In genomic region chr19:45236363-45236942, GRCm38 (mm10) we compare ENCODE assay signal across 8 mouse cellular contexts. TPM values are rescaled to one million over a fixed set of nuclear protein-coding genes. Genes with fewer than 3 reads are reported as not detected.
DNase-seq lines count a peak whose midpoint lies in the region; ATAC-seq lines count a peak whose summit lies in the region.

No protein-coding gene starts in this region.

- peak; percentile 39 for DNase-seq in adrenal gland, postnatal 10 days
- DNase-seq in adrenal gland, adult 18-20 months (ENCODE audit: low spot score in 2 of 2) = no peak
- DNase-seq in heart, embryonic 10.5 days (ENCODE audit: low spot score) = no peak
- peak; percentile 49 for DNase-seq in kidney, postnatal 14 days
- DNase-seq in midbrain, embryonic 14.5 days = peak; percentile 47
- DNase-seq in right cerebral cortex, postnatal 14 days = no peak

- ATAC-seq in common myeloid progenitor, adult 5-6 weeks (replicated peaks; ENCODE audit: low read depth, poor library complexity, severe bottlenecking) = peak; percentile 66
- no peak; the same call in 1 of the 2 replicates for ATAC-seq in midbrain, embryonic 14.5 days (ENCODE audit: low FRiP score, low TSS enrichment)
- ATAC-seq in erythroid progenitor cell, adult 5-6 weeks (replicated peaks; ENCODE audit: low FRiP score, poor library complexity, severe bottlenecking) = no peak

- peaks cover 40% of the 10 kb centered on the region for H3K4me1 ChIP-seq in heart, embryonic 10.5 days
- H3K4me1 ChIP-seq in midbrain, embryonic 14.5 days (ENCODE audit: control insufficient read depth, insufficient read depth, low read length) = 0 out of 2 replicates have a peak, but pooled peaks cover 4% of the 10 kb centered on the region

- H3K4me3 ChIP-seq in heart, embryonic 10.5 days = peak overlapping the region; percentile 58
- H3K4me3 ChIP-seq in midbrain, embryonic 14.5 days (replicated peaks; ENCODE audit: low read depth, low read length) = peak overlapping the region; percentile 14; the same call in 1 of the 2 replicates

- no peaks in the 10 kb centered on the region for H3K36me3 ChIP-seq in heart, embryonic 10.5 days
- H3K36me3 ChIP-seq in midbrain, embryonic 14.5 days (ENCODE audit: control insufficient read depth, insufficient read depth, low read length) = no peaks in the 10 kb centered on the region

- no peak overlapping the region; the same call in 1 of the 2 replicates for H3K27ac ChIP-seq in heart, embryonic 10.5 days
- H3K27ac ChIP-seq in midbrain, embryonic 14.5 days (replicated peaks; ENCODE audit: low read depth, low read length) = no peak overlapping the region

- no peak overlapping the region for H3K9ac ChIP-seq in midbrain, embryonic 14.5 days (replicated peaks; ENCODE audit: low read length)

- H3K4me2 ChIP-seq in midbrain, embryonic 14.5 days (ENCODE audit: low read length) = peak overlapping the region; percentile 31

- no peaks in the 10 kb centered on the region for H3K9me3 ChIP-seq in heart, embryonic 10.5 days
- H3K9me3 ChIP-seq in midbrain, embryonic 14.5 days (ENCODE audit: control insufficient read depth, low read length) = no peaks in the 10 kb centered on the region

- under 1% methylated on average over 39 of the region's 39 CpGs for WGBS in heart, embryonic 10.5 days
- under 1% methylated on average over 39 of the region's 39 CpGs for WGBS in midbrain, embryonic 14.5 days

- peaks cover 98% of the 10 kb centered on the region for H3K27me3 ChIP-seq in heart, embryonic 10.5 days (ENCODE audit: insufficient read depth, poor library complexity, severe bottlenecking)
- H3K27me3 ChIP-seq in midbrain, embryonic 14.5 days (ENCODE audit: control insufficient read depth, insufficient read depth, low read length) = peaks cover 92% of the 10 kb centered on the region

RNA-seq across cellular contexts. Expression of gene Lbx1, which starts 0.8 kb away (rescaled TPM):
- total RNA-seq in adrenal gland, postnatal 10 days (2021) = 1 to 10 TPM in 1 of 2 experiments, under 1 TPM in 1; 0.30 to 1.4 TPM
- under 1 TPM in 1 of 2 experiments, not detected in 1; 0.22 TPM for total RNA-seq in adrenal gland, adult 18-20 months (2021)
- not detected in 2 replicates for total RNA-seq in common myeloid progenitor, adult 5-6 weeks (2017)
- 0.20 and 1.0 TPM in 2 replicates for polyA plus RNA-seq in heart, embryonic 10.5 days (2016; fragmentation: Nextera tagmentation; extraction: Ambion mirVana)
- polyA plus RNA-seq in midbrain, embryonic 14.5 days (2014; fragmentation: Nextera tagmentation; extraction: Ambion mirVana) = 0.49 and 0.65 TPM in 2 replicates
- not detected in 2 replicates for total RNA-seq in erythroid progenitor cell, adult 5-6 weeks (2015; ENCODE audit: low replicate concordance)
- total RNA-seq in erythroid progenitor cell, adult 5-6 weeks (2017; ENCODE audit: low replicate concordance) = not detected in 2 replicates

Comparison
In these comparisons a context has a peak if more than half of its experiments do, and no peak if none do; other contexts are left out.
1. DNase-seq: peak in adrenal gland, postnatal 10 days (single experiment), kidney, postnatal 14 days (single experiment) and midbrain, embryonic 14.5 days (single experiment); none in adrenal gland, adult 18-20 months (0 of 2), heart, embryonic 10.5 days (single experiment) and right cerebral cortex, postnatal 14 days (single experiment).